26 mouse cellular contexts compared by ENCODE assay signal in genomic region chr3:13250721-13251120, GRCm38 (mm10).
DNase-seq lines count a peak whose midpoint lies in the region; ATAC-seq and TF ChIP-seq lines count a peak whose summit lies in the region.
"Had no signal": no experiment of that assay in that cellular context is flagged by ENCODE, and none has a peak within 500 bp of the region (broad histone marks: within the 10 kb centered on the region; RNA-seq: fewer than 3 reads in every experiment).

No protein-coding gene starts in this region.

- no peaks in the 10 kb centered on the region for H3K27me3 ChIP-seq in midbrain, embryonic 13.5 days
- no peaks in the 10 kb centered on the region for H3K27me3 ChIP-seq in forebrain, embryonic 11.5 days (ENCODE audit: control insufficient read depth, insufficient read depth, low read length)
- H3K27me3 ChIP-seq: CH12.LX; embryonic facial prominence, embryonic 13.5 days; embryonic facial prominence, embryonic 15.5 days; forebrain, embryonic 13.5 days; forebrain, embryonic 15.5 days had no signal

- H3K4me3 ChIP-seq in ES-E14 (ENCODE audit: insufficient read depth in 1 of 2, low read depth in 1 of 2, low read length in 2 of 2, poor library complexity in 1 of 2, severe bottlenecking in 1 of 2) = no peak overlapping the region
- H3K4me3 ChIP-seq in midbrain, embryonic 13.5 days (replicated peaks) = no peak overlapping the region
- no peak overlapping the region for H3K4me3 ChIP-seq in forebrain, embryonic 11.5 days (ENCODE audit: low read depth, low read length)
- H3K4me3 ChIP-seq: embryonic facial prominence, embryonic 13.5 days; embryonic facial prominence, embryonic 15.5 days; erythroblast, embryonic 14.5 days; forebrain, embryonic 10.5 days; forebrain, embryonic 13.5 days; forebrain, embryonic 15.5 days had no signal

- DNase-seq in heart, adult 11 months = peak; percentile 68
- DNase-seq in heart, adult 8-10 months (ENCODE audit: low spot score) = no peak
- DNase-seq in ES-E14 (ENCODE audit: low read depth, low spot score) (peak; percentile 13), ZHBTc4 (ENCODE audit: low read depth, low spot score) (peak; percentile 59)
- no peak for DNase-seq in forebrain, embryonic 11.5 days (ENCODE audit: low spot score)
- DNase-seq: adrenal gland, adult 2 months; adrenal gland, postnatal 10 days; adrenal gland, postnatal 25 days; B cell, adult 2 months; cerebellum, adult 11 months; cerebellum, adult 18-20 months; cerebellum, adult 8-10 months; cerebellum, adult 9-11 months; cerebellum, postnatal 14 days; cerebellum, postnatal 36 days; embryo, embryonic 11 days; forebrain, postnatal 0 days had no signal

- WGBS in midbrain, embryonic 13.5 days = 96% methylated on average over 1 of the region's 1 CpGs
- 79% methylated on average over 1 of the region's 1 CpGs for WGBS in forebrain, embryonic 11.5 days

- no peak for ATAC-seq in midbrain, embryonic 13.5 days
- no peak for ATAC-seq in forebrain, embryonic 11.5 days (replicated peaks; ENCODE audit: low FRiP score)
- ATAC-seq: CD4-positive, CD25-positive, alpha-beta regulatory T cell, adult 4 months; forebrain, embryonic 13.5 days; forebrain, embryonic 15.5 days; forebrain, postnatal 0 days had no signal

- H3K4me1 ChIP-seq in ES-E14 (ENCODE audit: control insufficient read depth in 2 of 2, insufficient read depth in 2 of 2, low read length in 2 of 2, poor library complexity in 1 of 2) = peaks cover 0 to 4% of the 10 kb centered on the region in 2 experiments; a peak in 1 of 4 replicates
- no peaks in the 10 kb centered on the region for H3K4me1 ChIP-seq in midbrain, embryonic 13.5 days (replicated peaks)
- H3K4me1 ChIP-seq in forebrain, embryonic 11.5 days (replicated peaks; ENCODE audit: control insufficient read depth, insufficient read depth, low read length) = no peaks in the 10 kb centered on the region
- H3K4me1 ChIP-seq: embryonic facial prominence, embryonic 13.5 days; embryonic facial prominence, embryonic 15.5 days; forebrain, embryonic 10.5 days; forebrain, embryonic 13.5 days; forebrain, embryonic 15.5 days had no signal

- H3K36me3 ChIP-seq in ES-E14 (ENCODE audit: control insufficient read depth, insufficient read depth, low read length, poor library complexity, severe bottlenecking) = no peaks in the 10 kb centered on the region
- H3K36me3 ChIP-seq in midbrain, embryonic 13.5 days = no peaks in the 10 kb centered on the region
- H3K36me3 ChIP-seq in forebrain, embryonic 11.5 days (ENCODE audit: control insufficient read depth, insufficient read depth, low read length) = no peaks in the 10 kb centered on the region
- H3K36me3 ChIP-seq: embryonic facial prominence, embryonic 13.5 days; embryonic facial prominence, embryonic 15.5 days; forebrain, embryonic 10.5 days; forebrain, embryonic 15.5 days had no signal

- H3K9ac ChIP-seq in ES-E14 (ENCODE audit: insufficient read depth, low read depth, low read length, poor library complexity, severe bottlenecking) = no peak overlapping the region
- H3K9ac ChIP-seq in midbrain, embryonic 13.5 days (replicated peaks) = no peak overlapping the region
- H3K9ac ChIP-seq in forebrain, embryonic 11.5 days (ENCODE audit: low read length) = no peak overlapping the region
- H3K9ac ChIP-seq: embryonic facial prominence, embryonic 13.5 days; embryonic facial prominence, embryonic 15.5 days; forebrain, embryonic 13.5 days; forebrain, embryonic 15.5 days; forebrain, postnatal 0 days had no signal

- H3K9me3 ChIP-seq in ES-E14 (ENCODE audit: control insufficient read depth, insufficient read depth, low read depth, low read length) = no peaks in the 10 kb centered on the region
- no peaks in the 10 kb centered on the region for H3K9me3 ChIP-seq in midbrain, embryonic 13.5 days
- H3K9me3 ChIP-seq in forebrain, embryonic 11.5 days (ENCODE audit: control insufficient read depth, low read length) = no peaks in the 10 kb centered on the region
- H3K9me3 ChIP-seq: embryonic facial prominence, embryonic 13.5 days; embryonic facial prominence, embryonic 15.5 days; forebrain, embryonic 10.5 days; forebrain, embryonic 13.5 days; forebrain, embryonic 15.5 days had no signal

- no peak overlapping the region for H3K4me2 ChIP-seq in midbrain, embryonic 13.5 days (replicated peaks)
- H3K4me2 ChIP-seq in forebrain, embryonic 11.5 days (ENCODE audit: low read depth, low read length, severe bottlenecking) = no peak overlapping the region
- H3K4me2 ChIP-seq: embryonic facial prominence, embryonic 13.5 days; embryonic facial prominence, embryonic 15.5 days; forebrain, embryonic 13.5 days; forebrain, embryonic 15.5 days had no signal

- no peak overlapping the region for H3K27ac ChIP-seq in ES-E14 (ENCODE audit: insufficient read depth, low read depth, low read length, poor library complexity, severe bottlenecking)
- no peak overlapping the region for H3K27ac ChIP-seq in midbrain, embryonic 13.5 days
- no peak overlapping the region for H3K27ac ChIP-seq in forebrain, embryonic 11.5 days (ENCODE audit: low read depth, low read length)
- H3K27ac ChIP-seq: embryonic facial prominence, embryonic 13.5 days; embryonic facial prominence, embryonic 15.5 days; forebrain, embryonic 10.5 days; forebrain, embryonic 13.5 days; forebrain, embryonic 15.5 days had no signal

- in situ Hi-C loops in ES-E14 (cut with MboI; ENCODE audit: low sequenced_read_pairs in 2 of 2, unreplicated experiment in 2 of 2) = no loop called here

TF ChIP-seq in ES-E14, 5 proteins besides CTCF, POLR2A, EP300 and RAD21:
- no peak for TF ChIP-seq ZC3H11A (IDR thresholded peaks at IDR 0.05; ENCODE audit: borderline replicate concordance, low read depth, low read length)
- no peak for TF ChIP-seq MAFK (IDR thresholded peaks at IDR 0.05; ENCODE audit: insufficient read depth, low read depth, low read length)
- TF ChIP-seq HCFC1 (IDR thresholded peaks at IDR 0.05; ENCODE audit: borderline replicate concordance, insufficient read depth, low read length) = no peak
- TF ChIP-seq CHD2 (IDR thresholded peaks at IDR 0.05; ENCODE audit: low read depth, low read length) = no peak
TF ChIP-seq in ES-E14: peak in this region for 0.

Comparison
In these comparisons a context has a peak if more than half of its experiments do, and no peak if none do; other contexts are left out.
1. DNase-seq: peak in heart, adult 11 months (single experiment), ES-E14 (single experiment) and ZHBTc4 (single experiment); none in heart, adult 8-10 months (single experiment) and forebrain, embryonic 11.5 days (single experiment).